Mouse (Mus musculus) hindbrain, embryonic 14.5 days (tissue): ENCODE data around the gene D2hgdh. TPM values are rescaled to one million over a fixed set of nuclear protein-coding genes. Genes with fewer than 3 reads are reported as not detected.
"Not testable (repeated sequence)": the region's sequence is repeated elsewhere in the genome, so short reads cannot be mapped to it uniquely, and the experiment has no call there.

Experiments used
- ATAC-seq: fragments of 200-750 bp; cut with Nextera tagmentation; 2 replicates; pipeline ENCODE4 v1.8.0; 2017; ENCODE audit warnings: moderate number of reproducible peaks, mild to moderate bottlenecking, moderate TSS enrichment, moderate library complexity; ENCODE audit not compliant: low FRiP score
- DNase-seq: peaks from one replicate; pipeline ENCODE4 v3.0.0-alpha.2; 2015; ENCODE audit warnings: low spot score
- H3K27ac ChIP-seq: fragments of 300-500 bp; sonication (generic); 2 replicates; pipeline ENCODE4 v1.5.1; 2014; ENCODE audit warnings: mild to moderate bottlenecking, moderate library complexity
- H3K27me3 ChIP-seq: fragments of 300-500 bp; sonication (generic); 2 replicates; pipeline ENCODE4 v1.6.1; 2014; ENCODE audit warnings: mild to moderate bottlenecking, low read length, mixed read lengths; ENCODE audit not compliant: control insufficient read depth, insufficient read depth
- H3K36me3 ChIP-seq: fragments of 300-500 bp; sonication (generic); replicated peaks from 2 replicates; pipeline ENCODE4 v1.6.1; 2014; ENCODE audit not compliant: control insufficient read depth, insufficient read depth
- H3K4me1 ChIP-seq: fragments of 300-500 bp; sonication (generic); replicated peaks from 2 replicates; pipeline ENCODE4 v1.6.1; 2014; ENCODE audit warnings: antibody characterized with exemption, low read length, mixed read lengths; ENCODE audit not compliant: control insufficient read depth, insufficient read depth
- H3K4me2 ChIP-seq: fragments of 300-500 bp; sonication (generic); replicated peaks from 2 replicates; pipeline ENCODE4 v1.6.1; 2014; ENCODE audit warnings: mild to moderate bottlenecking, moderate library complexity
- H3K4me3 ChIP-seq: fragments of 300-500 bp; sonication (generic); replicated peaks from 2 replicates; pipeline ENCODE4 v1.5.1; 2014; ENCODE audit warnings: mild to moderate bottlenecking, low read length
- H3K9ac ChIP-seq: fragments of 300-500 bp; sonication (generic); 2 replicates; pipeline ENCODE4 v1.6.1; 2014
- H3K9me3 ChIP-seq: fragments of 300-500 bp; sonication (generic); 2 replicates; pipeline ENCODE4 v1.6.1; 2016; ENCODE audit warnings: low read length; ENCODE audit not compliant: control insufficient read depth
- WGBS: fragments of 180-500 bp; shearing (Covaris S2); extraction: QIAGEN DNeasy Blood & Tissue Kit; methylation state at CpG from one replicate; pipeline ENCODE4 v1.1.7; 2014; 5-methylcytosine and 5-hydroxymethylcytosine counted together
- polyA plus RNA-seq: library from polyadenylated mRNA; unstranded; fragments of >200 nt; fragmentation: Nextera tagmentation; extraction: Ambion mirVana; gene quantifications from 2 replicates; pipeline ENCODE4 v1.2.1, GENCODE M21; 2014

D2hgdh gene
- polyA plus RNA-seq, 1 experiment from 2014 or later: 11.3 TPM

DNA sequence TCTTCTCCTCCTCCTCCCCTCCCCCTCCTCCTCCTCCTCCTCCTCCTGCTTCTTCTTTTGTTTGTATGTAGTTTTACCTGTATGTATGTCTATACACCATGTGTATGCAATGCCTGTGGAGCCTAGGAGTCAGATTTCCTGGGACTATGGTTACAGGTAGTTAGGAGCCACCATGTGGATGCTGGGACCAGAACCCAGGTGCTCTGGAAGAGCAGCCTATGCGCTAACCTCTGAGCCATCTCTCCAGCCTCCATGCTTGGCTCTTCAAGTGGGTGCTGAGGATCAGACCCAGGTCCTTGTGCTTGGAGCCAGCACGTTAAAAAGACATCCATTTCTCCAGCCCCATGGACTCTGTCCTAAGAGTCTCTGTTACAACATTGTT lies 11.8 kb downstream of the D2hgdh start:
- H3K9ac ChIP-seq: no peak overlapping the region
- 92% methylated on average over 2 of the region's 2 CpGs for WGBS
- no peaks in the 10 kb centered on the region for H3K4me1 ChIP-seq
- DNase-seq: no peak
- no peaks in the 10 kb centered on the region for H3K9me3 ChIP-seq
- peaks cover 20% of the 10 kb centered on the region; the same call in 1 of the 2 replicates for H3K36me3 ChIP-seq
- H3K4me3 ChIP-seq: no peak overlapping the region
- H3K27ac ChIP-seq: no peak overlapping the region
- no peak overlapping the region for H3K4me2 ChIP-seq
- H3K27me3 ChIP-seq: no peaks in the 10 kb centered on the region
- ATAC-seq: no peak

DNA sequence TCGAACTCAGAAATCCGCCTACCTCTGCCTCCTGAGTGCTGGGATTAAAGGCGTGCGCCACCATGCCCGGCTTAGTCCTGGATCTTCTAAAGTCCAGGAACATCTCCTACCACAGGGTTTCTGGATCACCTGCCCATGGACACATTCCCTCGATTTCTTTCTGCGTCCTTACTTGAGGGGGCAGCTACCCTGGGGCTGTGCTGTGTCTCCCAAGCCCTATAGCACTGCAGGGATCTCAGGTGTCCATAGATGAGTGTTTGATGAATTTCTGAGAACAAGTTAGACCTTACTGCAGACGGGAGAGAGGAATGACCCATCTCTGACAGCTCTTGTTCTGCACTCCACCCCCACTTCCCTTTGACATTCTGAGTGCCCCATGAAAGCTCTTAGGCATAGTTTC lies 12.6 kb downstream of the D2hgdh start:
- Histone ChIP-seq H3K27ac (no peak overlapping the region), H3K9me3 (no peaks in the 10 kb centered on the region), H3K4me3 (no peak overlapping the region), H3K9ac (no peak overlapping the region), H3K27me3 (no peaks in the 10 kb centered on the region), H3K36me3 (peaks cover 20% of the 10 kb centered on the region; the same call in 1 of the 2 replicates), H3K4me2 (no peak overlapping the region), H3K4me1 (no peaks in the 10 kb centered on the region)
- WGBS: 94% methylated on average over 8 of the region's 8 CpGs
- ATAC-seq (no peak), DNase-seq (no peak)

DNA sequence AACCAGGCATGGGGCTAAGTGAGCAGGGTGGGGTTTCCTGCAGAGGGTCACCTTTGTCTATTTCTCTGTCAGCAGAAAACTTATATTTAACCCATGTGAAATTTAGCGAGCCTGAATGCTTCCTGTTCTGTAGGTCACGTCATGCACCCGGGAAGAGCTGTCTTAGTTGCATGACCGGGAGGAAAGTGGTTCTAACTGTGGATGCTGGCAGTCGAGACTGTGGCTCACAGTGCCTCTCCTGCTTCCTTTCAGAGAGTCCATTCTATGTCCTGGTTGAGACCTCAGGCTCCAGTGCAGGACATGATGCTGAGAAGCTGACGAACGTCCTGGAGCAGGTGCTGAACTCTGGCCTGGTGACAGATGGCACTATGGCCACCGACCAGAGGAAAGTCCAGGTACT lies 13.9 kb downstream of the D2hgdh start:
- not testable (repeated sequence) for H3K9me3 ChIP-seq, ATAC-seq, H3K9ac ChIP-seq, H3K27ac ChIP-seq, H3K4me2 ChIP-seq, H3K27me3 ChIP-seq, H3K4me1 ChIP-seq, H3K4me3 ChIP-seq, DNase-seq
- peaks cover 20% of the 10 kb centered on the region; the same call in 1 of the 2 replicates for H3K36me3 ChIP-seq
- 94% methylated on average over 7 of the region's 8 CpGs for WGBS

DNA sequence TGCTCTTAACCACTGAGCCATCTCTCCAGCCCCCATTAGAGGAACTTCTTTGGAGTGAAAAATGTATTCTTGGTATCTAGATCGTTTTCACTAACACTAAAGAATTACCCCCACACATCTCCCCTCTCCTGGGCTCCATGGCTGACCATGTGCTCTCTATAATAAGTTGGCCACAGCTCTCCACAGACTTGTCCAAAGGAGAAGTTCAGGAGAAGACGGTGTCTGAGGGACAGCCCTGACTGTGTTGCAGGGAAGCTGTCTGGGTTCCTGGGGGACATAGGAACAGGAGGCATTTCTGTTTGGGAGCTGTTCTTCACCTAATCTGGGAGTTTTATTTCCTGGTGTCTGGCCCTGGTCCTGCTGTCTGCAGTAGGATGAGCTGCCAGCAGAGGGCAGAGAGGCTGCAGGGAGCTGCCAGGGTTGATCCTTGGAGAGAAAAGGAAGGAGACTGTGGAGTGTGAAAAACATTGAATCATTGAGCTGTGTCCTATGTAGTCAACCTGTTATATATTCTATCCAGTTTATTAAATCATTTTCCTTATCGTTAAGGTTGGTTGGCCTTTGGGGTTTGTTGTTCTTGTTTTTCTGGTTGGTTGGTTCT lies 21.2 kb downstream of the D2hgdh start:
- 57% methylated on average over 1 of the region's 3 CpGs for whole genome bisulfite sequencing
- ATAC-seq: peak; percentile 73; the same call in 1 of the 2 replicates
- H3K36me3 ChIP-seq, H3K4me1 ChIP-seq, H3K4me3 ChIP-seq, H3K27me3 ChIP-seq, H3K9me3 ChIP-seq, H3K9ac ChIP-seq, H3K27ac ChIP-seq, DNase-seq, H3K4me2 ChIP-seq: not testable (repeated sequence)

- not testable (repeated sequence) for H3K4me1 ChIP-seq, H3K27ac ChIP-seq, DNase-seq, H3K4me2 ChIP-seq, H3K27me3 ChIP-seq, H3K4me3 ChIP-seq, H3K9ac ChIP-seq, H3K36me3 ChIP-seq, H3K9me3 ChIP-seq
- WGBS: 71% methylated on average over 4 of the region's 4 CpGs
- ATAC-seq: 0 out of 2 replicates have a peak, but pooled peaks have one; percentile 9
Measured at GRCm38 (mm10) chr1:93855790-93856189, 31.1 kb downstream of the D2hgdh start.

DNA sequence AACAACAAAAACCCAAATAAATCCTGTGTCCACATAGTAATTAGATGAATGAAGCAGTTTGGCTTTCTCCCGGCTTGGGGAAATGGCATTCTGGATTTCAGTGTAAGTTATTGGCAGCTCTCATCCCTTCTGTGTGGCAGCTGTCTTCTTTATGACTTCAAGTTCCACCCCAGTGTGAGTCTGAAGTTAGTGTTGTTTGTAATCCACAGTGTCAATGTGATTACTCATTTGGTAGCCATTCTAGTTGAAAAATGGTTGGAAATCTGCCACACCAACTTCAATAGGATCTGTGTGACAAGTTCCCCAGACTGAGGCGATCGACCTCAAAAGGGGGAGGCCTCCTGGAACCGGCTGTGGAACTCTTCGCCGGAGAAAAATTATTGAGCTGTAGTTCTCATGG lies 32.7 kb downstream of the D2hgdh start:
- Histone ChIP-seq H3K4me3 (no peak overlapping the region), H3K4me2 (no peak overlapping the region), H3K9me3 (no peaks in the 10 kb centered on the region), H3K9ac (no peak overlapping the region), H3K27ac (no peak overlapping the region), H3K36me3 (no peaks in the 10 kb centered on the region), H3K27me3 (no peaks in the 10 kb centered on the region), H3K4me1 (no peaks in the 10 kb centered on the region)
- DNase-seq: no peak
- 62% methylated on average over 6 of the region's 6 CpGs for WGBS
- ATAC-seq: no peak; the same call in 1 of the 2 replicates

DNA sequence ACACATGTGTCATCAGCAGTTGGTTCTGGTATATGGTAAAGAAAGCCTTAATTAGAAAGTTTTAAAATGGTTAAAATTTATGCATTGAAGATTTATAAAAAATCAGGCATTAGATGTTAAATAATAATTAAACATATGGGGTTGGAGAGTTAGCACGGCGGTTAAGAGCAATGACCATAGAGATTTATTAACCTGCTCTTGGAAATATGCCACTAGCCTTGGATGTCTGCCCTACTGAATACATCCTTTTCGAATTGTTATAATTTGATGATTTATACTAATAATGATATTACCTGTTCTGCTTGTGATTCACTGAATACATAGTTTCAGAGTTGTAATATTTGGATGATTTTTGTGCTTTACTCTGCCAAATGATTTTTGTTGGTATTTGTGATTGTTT lies 33.3 kb downstream of the D2hgdh start:
- H3K4me3 ChIP-seq: no peak overlapping the region
- no peak overlapping the region for H3K4me2 ChIP-seq
- H3K9ac ChIP-seq: no peak overlapping the region
- H3K36me3 ChIP-seq: no peaks in the 10 kb centered on the region
- no peaks in the 10 kb centered on the region for H3K4me1 ChIP-seq
- no peak for DNase-seq
- WGBS: 79% methylated on average over 3 of the region's 3 CpGs
- H3K9me3 ChIP-seq: no peaks in the 10 kb centered on the region
- no peak overlapping the region for H3K27ac ChIP-seq
- no peak for ATAC-seq
- H3K27me3 ChIP-seq: no peaks in the 10 kb centered on the region

DNA sequence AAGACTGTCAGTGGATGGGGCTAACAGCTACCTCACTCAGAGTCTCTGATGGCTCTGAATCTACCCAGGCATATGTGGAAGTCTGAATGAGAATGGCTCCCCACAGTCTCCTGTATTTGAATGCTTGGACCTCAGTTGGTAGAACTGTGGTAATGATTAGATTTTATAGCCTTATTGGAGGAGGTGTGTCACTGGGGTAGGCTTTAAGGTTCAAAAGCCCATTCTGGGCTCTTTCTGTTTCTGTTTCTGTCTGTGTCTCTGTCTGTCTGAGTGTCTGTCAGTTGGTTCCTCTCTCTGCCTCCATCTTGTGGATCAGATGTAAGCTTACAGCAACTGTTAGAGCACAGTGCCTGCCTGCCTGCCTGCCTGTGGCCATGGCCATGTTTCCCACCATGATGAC lies 34.9 kb downstream of the D2hgdh start:
- H3K9ac ChIP-seq: no peak overlapping the region
- H3K4me2 ChIP-seq: no peak overlapping the region
- ATAC-seq (no peak), DNase-seq (no peak)
- H3K27ac ChIP-seq: no peak overlapping the region
- H3K4me1 ChIP-seq: no peaks in the 10 kb centered on the region
- H3K27me3 ChIP-seq: no peaks in the 10 kb centered on the region
- no peaks in the 10 kb centered on the region for H3K9me3 ChIP-seq
- H3K4me3 ChIP-seq: no peak overlapping the region
- H3K36me3 ChIP-seq: no peaks in the 10 kb centered on the region

GRCm38 (mm10) chr1:93861048-93861447 lies 36.3 kb downstream of the D2hgdh start, which contains the start of gene Gal3st2:
Gene Gal3st2 (plus strand): TSS chr1:93861306.
- 66% methylated on average over 2 of the region's 2 CpGs for WGBS
- ATAC-seq, H3K36me3 ChIP-seq, H3K4me2 ChIP-seq, H3K4me1 ChIP-seq, H3K27me3 ChIP-seq, DNase-seq, H3K9ac ChIP-seq, H3K9me3 ChIP-seq, H3K4me3 ChIP-seq, H3K27ac ChIP-seq: not testable (repeated sequence)

DNA sequence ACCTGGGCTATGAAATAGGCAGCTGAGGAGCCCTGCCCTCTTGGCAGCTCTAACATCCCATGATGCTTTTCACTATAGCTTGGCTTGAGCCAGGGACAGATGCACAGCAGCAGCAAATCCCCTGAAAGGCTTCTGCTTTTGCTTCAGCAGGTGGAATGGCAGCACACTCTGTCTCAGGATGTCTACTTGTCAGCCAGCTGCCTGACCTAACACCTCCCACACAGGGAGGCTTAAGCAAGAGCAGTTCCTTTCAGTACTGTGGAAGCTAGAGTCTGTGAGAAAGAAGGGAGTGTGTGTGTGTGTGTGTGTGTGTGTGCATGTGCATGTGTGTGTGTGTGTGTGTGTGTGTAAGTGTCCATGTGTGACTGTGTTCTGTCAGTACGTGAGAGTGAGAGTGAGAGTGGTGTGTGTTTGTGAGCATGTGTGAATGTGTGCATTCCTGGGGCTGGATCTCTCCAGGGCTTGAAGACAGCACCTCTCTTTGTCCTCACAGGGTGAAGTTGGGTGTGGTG lies 46.9 kb downstream of the D2hgdh start:
- H3K27ac ChIP-seq, H3K4me2 ChIP-seq, H3K36me3 ChIP-seq, H3K4me1 ChIP-seq, H3K4me3 ChIP-seq, DNase-seq, H3K9ac ChIP-seq, H3K27me3 ChIP-seq, ATAC-seq, H3K9me3 ChIP-seq: not testable (repeated sequence)
- WGBS: 88% methylated on average over 1 of the region's 1 CpGs
